Mouse (Mus musculus) heart, embryonic 11.5 days (tissue): ENCODE results near the gene Tbc1d5. TPM values are rescaled to one million over a fixed set of nuclear protein-coding genes. Genes with fewer than 3 reads are reported as not detected.

Experiments
- ATAC-seq: fragments of 200-750 bp; cut with Nextera tagmentation; replicated peaks from 2 replicates; pipeline ENCODE4 v1.8.0; 2017; ENCODE audit warnings: moderate library complexity; ENCODE audit not compliant: insufficient number of reproducible peaks, low FRiP score, low TSS enrichment
- H3K27ac ChIP-seq: fragments of 300-500 bp; sonication (generic); 2 replicates; pipeline ENCODE4 v1.5.1; 2014; ENCODE audit warnings: mild to moderate bottlenecking, low read depth, low read length
- H3K27me3 ChIP-seq: fragments of 300-500 bp; sonication (generic); 2 replicates; pipeline ENCODE4 v1.6.1; 2014; ENCODE audit warnings: mild to moderate bottlenecking, low read length, mixed read lengths; ENCODE audit not compliant: control insufficient read depth, insufficient read depth
- H3K36me3 ChIP-seq: fragments of 300-500 bp; sonication (generic); 2 replicates; pipeline ENCODE4 v1.6.1; 2014; ENCODE audit warnings: mild to moderate bottlenecking, low read length, moderate library complexity, mixed read lengths; ENCODE audit not compliant: control insufficient read depth, insufficient read depth
- H3K4me1 ChIP-seq: fragments of 300-500 bp; sonication (generic); 2 replicates; pipeline ENCODE4 v1.6.1; 2014; ENCODE audit warnings: low read length; ENCODE audit not compliant: control insufficient read depth, insufficient read depth
- H3K4me2 ChIP-seq: fragments of 300-500 bp; sonication (generic); 2 replicates; pipeline ENCODE4 v1.6.1; 2014; ENCODE audit warnings: mild to moderate bottlenecking, moderate library complexity
- H3K4me3 ChIP-seq: fragments of 300-500 bp; sonication (generic); 2 replicates; pipeline ENCODE4 v1.5.1; 2014; ENCODE audit warnings: low read depth, low read length
- H3K9ac ChIP-seq: fragments of 300-500 bp; sonication (generic); 2 replicates; pipeline ENCODE4 v1.6.1; 2014; ENCODE audit warnings: mild to moderate bottlenecking, low read depth, low read length, moderate library complexity
- H3K9me3 ChIP-seq: fragments of 300-500 bp; sonication (generic); replicated peaks from 2 replicates; pipeline ENCODE4 v1.6.1; 2016; ENCODE audit warnings: low read length; ENCODE audit not compliant: control insufficient read depth
- WGBS: fragments of 180-500 bp; shearing (Covaris S2); extraction: QIAGEN DNeasy Blood & Tissue Kit; methylation state at CpG from one replicate; pipeline ENCODE4 v1.1.7; 2014; ENCODE audit not compliant: insufficient replicate concordance; 5-methylcytosine and 5-hydroxymethylcytosine counted together
- polyA plus RNA-seq: library from polyadenylated mRNA; unstranded; fragments of >200 nt; fragmentation: Nextera tagmentation; extraction: Ambion mirVana; gene quantifications from 2 replicates; pipeline ENCODE4 v1.2.1, GENCODE M21; 2014

Gene Tbc1d5
- polyA plus RNA-seq, 1 experiment from 2014 or later, result 9.3 TPM

DNA sequence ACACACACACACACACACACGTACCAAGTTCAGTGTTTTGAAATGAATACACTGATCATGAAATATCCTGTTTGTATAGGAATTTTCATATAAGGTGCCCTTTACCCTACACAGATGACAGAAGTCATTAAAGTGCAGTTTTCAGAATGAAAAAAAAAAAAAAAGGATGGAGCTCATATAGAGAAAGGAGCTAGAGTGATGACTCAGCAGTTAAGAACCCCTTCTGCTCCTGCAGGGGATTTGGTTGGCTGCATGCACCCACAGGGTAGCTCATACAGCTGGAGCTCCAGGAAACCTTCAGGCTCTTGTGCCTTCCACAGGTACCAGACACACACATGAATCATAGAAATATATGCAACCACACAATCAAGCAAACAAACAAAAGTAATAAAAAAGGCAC, 213.0 kb downstream of the Tbc1d5 start:
- ATAC-seq, result no peak
- no peaks in the 10 kb centered on the region for H3K27me3 ChIP-seq

DNA sequence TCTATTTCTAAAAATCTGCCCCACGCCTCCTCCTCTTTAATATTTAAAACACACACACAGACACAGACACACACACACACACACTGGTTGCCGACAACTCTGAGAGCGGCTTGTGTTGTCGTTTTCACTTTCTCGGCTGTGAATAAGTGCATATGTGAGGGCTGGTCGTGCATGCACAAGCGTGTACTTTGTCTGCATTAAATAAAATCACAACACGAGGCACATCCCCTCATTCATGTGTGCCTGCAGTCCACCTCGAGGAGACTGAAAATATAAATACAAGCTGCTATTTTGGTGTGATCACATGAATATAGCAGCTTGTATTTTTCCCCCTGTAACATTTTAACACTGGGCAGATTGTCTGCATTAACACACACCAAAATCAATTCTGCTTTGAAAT, 224.8 kb downstream of the Tbc1d5 start:
- Histone ChIP-seq H3K4me1 (no peaks in the 10 kb centered on the region), H3K4me3 (no peak overlapping the region), H3K9me3 (no peaks in the 10 kb centered on the region), H3K27me3 (no peaks in the 10 kb centered on the region), H3K4me2 (no peak overlapping the region), H3K9ac (no peak overlapping the region), H3K36me3 (no peaks in the 10 kb centered on the region; the same call in 1 of the 2 replicates), H3K27ac (no peak overlapping the region)
- WGBS, result 87% methylated on average over 9 of the region's 9 CpGs
- no peak for ATAC-seq

More for the DNA sequence above, 213.0 kb downstream of the Tbc1d5 start:
- Histone ChIP-seq H3K9ac (no peak overlapping the region), H3K36me3 (no peaks in the 10 kb centered on the region), H3K27ac (no peak overlapping the region), H3K9me3 (no peaks in the 10 kb centered on the region), H3K4me2 (no peak overlapping the region), H3K4me3 (no peak overlapping the region), H3K4me1 (no peaks in the 10 kb centered on the region)
- WGBS, result 92% methylated on average over 1 of the region's 1 CpGs

DNA sequence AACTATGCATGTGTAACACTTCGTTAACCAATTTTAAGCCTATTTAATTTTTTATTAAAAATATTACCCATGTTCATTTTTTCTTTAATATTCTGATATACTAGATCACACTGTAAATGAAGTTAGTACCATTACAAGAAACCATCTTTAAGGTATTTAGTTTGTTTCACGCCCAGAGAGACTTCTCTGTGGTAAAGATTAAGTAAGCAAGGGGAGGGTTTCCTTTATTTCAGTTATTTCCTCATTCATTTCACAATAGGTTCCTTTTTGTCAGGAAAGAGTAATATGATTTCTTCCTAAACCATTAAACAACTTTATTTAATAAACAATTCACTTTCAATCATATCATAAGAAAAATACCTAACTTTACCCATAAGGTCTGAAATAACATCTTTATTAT, 256.8 kb downstream of the Tbc1d5 start:
- no peaks in the 10 kb centered on the region for H3K36me3 ChIP-seq
- 86% methylated on average over 2 of the region's 2 CpGs for WGBS
- ATAC-seq, result no peak
- H3K9ac ChIP-seq, result no peak overlapping the region
- H3K27me3 ChIP-seq, result no peaks in the 10 kb centered on the region
- no peak overlapping the region for H3K27ac ChIP-seq
- no peak overlapping the region for H3K4me3 ChIP-seq
- H3K4me2 ChIP-seq, result no peak overlapping the region
- H3K4me1 ChIP-seq, result no peaks in the 10 kb centered on the region
- H3K9me3 ChIP-seq, result no peaks in the 10 kb centered on the region

DNA sequence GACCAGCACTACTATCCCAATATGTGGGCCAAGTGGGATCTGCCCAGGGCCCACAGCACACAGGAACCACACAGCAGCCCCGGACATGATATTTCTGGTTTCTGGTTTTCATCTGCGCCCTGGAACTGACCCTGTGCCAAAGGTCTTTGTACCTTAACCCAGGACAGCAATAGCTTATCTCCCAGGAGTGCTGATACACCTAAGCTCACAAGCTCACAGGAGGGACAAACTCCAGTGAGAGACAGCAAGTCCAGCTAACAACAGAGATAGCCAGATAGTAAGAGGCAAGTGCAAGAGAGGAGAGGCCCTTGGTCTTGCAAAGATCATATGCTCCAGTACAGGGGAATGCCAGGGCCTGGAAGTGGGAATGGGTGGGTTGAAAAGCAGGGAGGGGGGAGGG, 263.9 kb downstream of the Tbc1d5 start:
- no peaks in the 10 kb centered on the region for H3K27me3 ChIP-seq
- ATAC-seq, result no peak
- no peaks in the 10 kb centered on the region for H3K36me3 ChIP-seq
- H3K4me1 ChIP-seq, result no peaks in the 10 kb centered on the region
- H3K9me3 ChIP-seq, result no peaks in the 10 kb centered on the region; the same call in 1 of the 2 replicates
- no peak overlapping the region for H3K27ac ChIP-seq
- H3K4me2 ChIP-seq, result no peak overlapping the region
- H3K4me3 ChIP-seq, result no peak overlapping the region
- WGBS, result 79% methylated on average over 2 of the region's 2 CpGs
- no peak overlapping the region for H3K9ac ChIP-seq

DNA sequence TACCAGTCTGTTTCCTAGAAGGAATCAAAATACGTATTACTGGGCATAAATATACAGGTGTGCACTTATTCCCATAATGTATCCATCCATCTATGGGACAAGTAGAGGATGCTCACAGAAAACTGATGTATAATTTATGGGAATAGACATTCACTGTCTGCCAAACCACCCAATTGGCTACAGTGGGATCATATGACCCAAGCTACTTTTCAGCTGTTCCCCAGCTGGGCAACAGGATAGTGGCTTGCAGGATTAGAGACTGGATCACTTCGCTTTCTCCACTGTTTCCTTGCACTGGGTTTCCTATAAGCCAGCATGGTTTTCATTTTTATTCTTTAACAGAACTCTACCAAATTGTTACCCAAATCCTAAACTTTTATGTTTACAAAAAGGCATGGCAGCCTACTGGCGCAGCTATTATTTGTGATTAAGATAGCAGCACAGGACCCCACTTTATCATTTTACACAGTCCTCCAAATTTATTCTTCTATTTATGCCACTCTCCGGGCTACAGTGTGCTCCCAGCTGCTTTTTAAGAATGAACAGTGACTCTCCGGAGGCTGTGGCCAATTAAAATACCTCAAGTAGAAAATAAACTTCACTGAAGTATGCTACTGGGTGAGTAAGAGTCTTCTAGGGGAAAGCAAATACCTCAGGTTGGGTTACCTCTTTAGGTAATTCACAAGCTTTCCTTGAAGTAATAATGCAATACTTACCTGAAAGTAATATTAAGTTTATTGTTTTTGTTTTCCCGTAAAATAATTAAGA, 270.4 kb downstream of the Tbc1d5 start:
- Histone ChIP-seq H3K4me3 (no peak overlapping the region), H3K36me3 (no peaks in the 10 kb centered on the region), H3K9ac (no peak overlapping the region), H3K27ac (no peak overlapping the region), H3K4me2 (no peak overlapping the region), H3K27me3 (no peaks in the 10 kb centered on the region), H3K4me1 (no peaks in the 10 kb centered on the region), H3K9me3 (no peaks in the 10 kb centered on the region)
- WGBS, result 73% methylated on average over 6 of the region's 6 CpGs
- ATAC-seq, result no peak

DNA sequence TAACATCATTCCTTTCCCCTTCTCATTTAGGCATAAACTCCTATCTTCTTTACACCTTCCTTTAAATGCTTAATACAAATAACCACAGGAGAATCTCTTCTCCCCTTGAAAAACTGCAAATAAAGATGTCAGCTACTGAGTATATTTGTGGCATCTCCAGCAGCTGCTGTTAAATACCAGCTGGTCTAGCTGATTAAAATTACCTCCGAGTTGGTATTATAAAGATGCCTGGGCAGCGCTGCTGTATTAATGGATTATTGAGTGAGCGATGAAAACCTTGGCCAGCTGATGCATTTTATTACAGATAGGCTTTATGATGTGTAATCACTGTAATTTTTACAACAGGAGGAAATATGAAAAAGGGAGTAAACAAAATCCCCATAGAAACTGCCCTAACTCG, 271.0 kb downstream of the Tbc1d5 start:
- H3K4me3 ChIP-seq, result no peak overlapping the region

DNA sequence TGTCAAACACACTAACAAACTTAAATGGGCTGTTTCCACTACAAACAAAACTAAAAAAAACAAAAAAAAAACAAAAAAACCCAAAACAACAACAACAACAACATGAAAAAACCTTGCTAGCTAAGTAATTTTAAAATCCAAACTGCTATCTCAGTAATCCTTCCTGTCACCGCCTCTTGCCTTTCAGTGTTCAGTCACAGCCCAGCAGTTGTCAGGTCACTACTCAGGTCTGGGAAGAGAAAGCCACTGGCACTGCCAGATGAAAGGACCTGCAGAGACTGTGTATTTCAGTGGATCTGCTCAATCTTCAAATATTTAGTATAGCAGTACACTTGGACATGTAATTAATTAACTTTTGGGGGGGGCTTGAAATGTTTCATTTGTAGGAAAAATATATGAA, 272.5 kb downstream of the Tbc1d5 start:
- no peaks in the 10 kb centered on the region for H3K9me3 ChIP-seq
- no peak overlapping the region for H3K9ac ChIP-seq
- no peaks in the 10 kb centered on the region for H3K4me1 ChIP-seq
- H3K4me3 ChIP-seq, result no peak overlapping the region
- H3K27me3 ChIP-seq, result no peaks in the 10 kb centered on the region
- WGBS, result 57% methylated on average over 1 of the region's 1 CpGs
- ATAC-seq, result no peak
- H3K27ac ChIP-seq, result no peak overlapping the region
- no peak overlapping the region for H3K4me2 ChIP-seq
- H3K36me3 ChIP-seq, result no peaks in the 10 kb centered on the region

More for the DNA sequence above, 271.0 kb downstream of the Tbc1d5 start:
- H3K9me3 ChIP-seq, result no peaks in the 10 kb centered on the region
- ATAC-seq, result no peak
- H3K27ac ChIP-seq, result no peak overlapping the region
- H3K4me2 ChIP-seq, result no peak overlapping the region
- H3K27me3 ChIP-seq, result no peaks in the 10 kb centered on the region
- WGBS, result 88% methylated on average over 4 of the region's 4 CpGs
- no peaks in the 10 kb centered on the region for H3K4me1 ChIP-seq
- H3K9ac ChIP-seq, result no peak overlapping the region
- H3K36me3 ChIP-seq, result no peaks in the 10 kb centered on the region

DNA sequence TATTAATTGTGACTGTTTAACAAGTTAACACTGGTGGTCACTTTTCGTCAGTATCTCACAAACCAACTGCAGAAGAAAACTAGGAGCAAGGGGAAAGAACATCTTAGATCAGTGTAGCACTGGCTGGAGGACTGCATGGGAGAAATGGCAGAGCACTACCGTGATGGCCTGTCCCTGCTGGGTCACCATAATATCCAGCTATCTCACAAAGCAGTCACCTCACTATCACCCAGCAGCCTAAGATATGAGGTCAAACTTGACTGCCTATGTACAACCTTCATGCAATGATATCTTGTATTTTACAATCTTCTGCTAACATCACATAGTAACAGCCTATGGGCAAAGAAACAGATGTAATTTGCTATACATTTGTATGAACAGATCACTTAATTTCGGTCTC, 274.7 kb downstream of the Tbc1d5 start:
- Histone ChIP-seq H3K27ac (no peak overlapping the region), H3K27me3 (no peaks in the 10 kb centered on the region), H3K9me3 (no peaks in the 10 kb centered on the region), H3K4me3 (no peak overlapping the region), H3K4me2 (no peak overlapping the region), H3K36me3 (no peaks in the 10 kb centered on the region), H3K9ac (no peak overlapping the region), H3K4me1 (no peaks in the 10 kb centered on the region)
- ATAC-seq, result no peak
- WGBS, result 77% methylated on average over 3 of the region's 3 CpGs

DNA sequence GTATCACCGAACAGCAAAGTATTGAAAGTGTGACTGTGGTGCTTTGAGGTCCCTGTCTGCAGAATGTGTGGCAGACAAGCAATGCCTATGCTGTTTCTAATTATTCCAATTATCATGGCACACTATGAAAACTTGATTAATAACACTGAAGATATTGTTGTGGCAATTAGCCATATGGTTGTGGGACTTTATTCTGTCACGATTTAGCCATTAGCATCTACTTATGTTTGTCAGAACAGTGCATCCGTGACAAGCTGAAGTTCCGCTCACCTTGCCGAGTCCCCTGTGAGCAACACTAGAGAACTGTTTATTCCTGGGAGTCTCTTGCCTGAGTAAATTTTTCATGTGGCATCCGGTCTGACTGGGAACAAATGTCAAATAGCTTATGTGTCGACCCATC, 281.3 kb downstream of the Tbc1d5 start:
- Histone ChIP-seq H3K4me3 (no peak overlapping the region), H3K27me3 (no peaks in the 10 kb centered on the region), H3K9me3 (no peaks in the 10 kb centered on the region), H3K9ac (no peak overlapping the region), H3K4me2 (no peak overlapping the region), H3K36me3 (no peaks in the 10 kb centered on the region), H3K27ac (no peak overlapping the region), H3K4me1 (no peaks in the 10 kb centered on the region)
- WGBS, result 85% methylated on average over 7 of the region's 7 CpGs
- no peak for ATAC-seq
